Mouse (Mus musculus): ENCODE data around the gene Mgea5. TPM values are rescaled to one million over a fixed set of nuclear protein-coding genes. Genes with fewer than 3 reads are reported as not detected.

Mgea5 gene
- polyA plus RNA-seq, 1 experiment = 27.1 TPM

DNA sequence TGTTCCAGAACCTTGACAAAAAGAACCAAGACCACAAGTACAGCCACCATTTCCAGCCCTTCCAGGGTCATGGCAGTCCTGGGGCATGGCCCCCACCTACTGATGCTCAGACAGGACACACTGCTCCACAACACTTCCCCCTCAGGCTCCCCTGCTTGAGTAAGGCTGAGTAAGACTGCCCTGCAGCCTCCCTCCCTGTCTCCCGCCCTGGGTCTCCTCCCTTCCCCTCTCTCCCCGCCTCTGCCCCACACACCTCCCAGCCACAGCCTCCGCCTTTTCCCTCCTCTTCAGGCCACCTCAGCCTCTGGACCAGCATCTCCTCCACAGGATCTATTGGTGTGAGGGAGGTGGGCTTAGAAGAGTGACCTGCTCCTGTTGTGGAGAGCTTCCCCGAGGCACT, 19.8 kb upstream of the Mgea5 start:
- Histone ChIP-seq H3K4me3 (no peak overlapping the region), H3K79me2 (ENCODE audit: control insufficient read depth, insufficient read depth) (no peaks in the 10 kb centered on the region), H3ac (ENCODE audit: control insufficient read depth, insufficient read length) (no peak overlapping the region), H3K27me3 (ENCODE audit: control insufficient read depth, insufficient read depth, insufficient read length) (peaks cover 19% of the 10 kb centered on the region), H3K4me2 (ENCODE audit: low read depth) (no peak overlapping the region), H3K36me3 (ENCODE audit: control insufficient read depth, insufficient read depth) (no peaks in the 10 kb centered on the region)
- no peak for TF ChIP-seq MYOD1 (IDR thresholded peaks at IDR 0.05; ENCODE audit: control insufficient read depth in 1 of 3, insufficient read length in 2 of 3, low read depth in 2 of 3)
- no peak for TF ChIP-seq USF1 (IDR thresholded peaks at IDR 0.05; ENCODE audit: low read depth)
- TF ChIP-seq SRF (IDR thresholded peaks at IDR 0.05; ENCODE audit: control insufficient read depth, insufficient read length, low read depth) = no peak
- TF ChIP-seq TCF12 (IDR thresholded peaks at IDR 0.05; ENCODE audit: insufficient read depth, poor library complexity, severe bottlenecking) = no peak
- TF ChIP-seq TCF3 (IDR thresholded peaks at IDR 0.05; ENCODE audit: insufficient read length, low read depth) = no peak
- no peak for TF ChIP-seq POLR2A (IDR thresholded peaks at IDR 0.05; ENCODE audit: insufficient read length, low read depth)
- no peak for TF ChIP-seq MAX (IDR thresholded peaks at IDR 0.05; ENCODE audit: low read depth)

DNA sequence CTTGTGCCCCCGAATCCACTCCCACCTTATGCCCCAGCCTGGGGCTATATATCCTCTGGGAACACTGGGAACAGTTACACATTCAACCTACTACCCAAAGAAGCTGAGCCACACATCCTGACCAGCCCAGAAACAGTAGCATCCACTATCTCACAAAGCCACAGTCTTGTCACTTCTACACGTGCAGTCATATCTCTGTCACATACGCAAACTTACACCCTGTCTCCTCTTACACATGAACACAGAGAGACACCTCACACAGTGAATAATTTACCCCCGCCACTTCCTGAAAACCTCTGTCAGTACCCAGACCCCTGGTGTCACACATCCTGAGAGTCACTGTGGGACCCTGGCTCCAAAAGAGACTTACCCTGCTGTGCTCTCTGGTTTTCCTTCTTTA, 19.1 kb upstream of the Mgea5 start:
- no peak overlapping the region for H3ac ChIP-seq (ENCODE audit: control insufficient read depth, insufficient read length)

GRCm38 (mm10) chr19:45796879-45797278, 13.2 kb upstream of the Mgea5 start:
- no peak overlapping the region for H3K4me3 ChIP-seq
- no peak overlapping the region for H3ac ChIP-seq (ENCODE audit: control insufficient read depth, insufficient read length)
- H3K79me2 ChIP-seq (ENCODE audit: control insufficient read depth, insufficient read depth) = no peaks in the 10 kb centered on the region
- H3K27me3 ChIP-seq (ENCODE audit: control insufficient read depth, insufficient read depth, insufficient read length) = peaks cover 4% of the 10 kb centered on the region
- TF ChIP-seq SRF (IDR thresholded peaks at IDR 0.05; ENCODE audit: control insufficient read depth, insufficient read length, low read depth) (no peak), TCF12 (IDR thresholded peaks at IDR 0.05; ENCODE audit: insufficient read depth, poor library complexity, severe bottlenecking) (no peak), MYOG (IDR thresholded peaks at IDR 0.05; ENCODE audit: control insufficient read depth in 1 of 3, insufficient read depth in 1 of 3, insufficient read length in 2 of 3, low read depth in 2 of 3) (no peak), CEBPB (IDR thresholded peaks at IDR 0.05; ENCODE audit: insufficient read depth, poor library complexity, severe bottlenecking) (no peak), POLR2A (IDR thresholded peaks at IDR 0.05; ENCODE audit: insufficient read length, low read depth) (no peak), USF1 (IDR thresholded peaks at IDR 0.05; ENCODE audit: low read depth) (no peak), POLR2AphosphoS2 (IDR thresholded peaks at IDR 0.05; ENCODE audit: insufficient read length, low read depth) (no peak), MYOD1 (IDR thresholded peaks at IDR 0.05; ENCODE audit: control insufficient read depth in 1 of 3, insufficient read length in 2 of 3, low read depth in 2 of 3) (no peak), REST (IDR thresholded peaks at IDR 0.05; ENCODE audit: insufficient read depth, insufficient read length) (no peak), E2F4 (IDR thresholded peaks at IDR 0.05; ENCODE audit: insufficient read depth) (no peak), TCF3 (IDR thresholded peaks at IDR 0.05; ENCODE audit: insufficient read length, low read depth) (no peak), MAX (IDR thresholded peaks at IDR 0.05; ENCODE audit: low read depth) (no peak)
- H3K4me2 ChIP-seq (ENCODE audit: low read depth) = no peak overlapping the region
- H3K36me3 ChIP-seq (ENCODE audit: control insufficient read depth, insufficient read depth) = no peaks in the 10 kb centered on the region

More for the DNA sequence above, 19.1 kb upstream of the Mgea5 start:
- peaks cover 19% of the 10 kb centered on the region for H3K27me3 ChIP-seq (ENCODE audit: control insufficient read depth, insufficient read depth, insufficient read length)
- TF ChIP-seq MYOD1 (IDR thresholded peaks at IDR 0.05; ENCODE audit: control insufficient read depth in 1 of 3, insufficient read length in 2 of 3, low read depth in 2 of 3) = no peak
- no peak for TF ChIP-seq SRF (IDR thresholded peaks at IDR 0.05; ENCODE audit: control insufficient read depth, insufficient read length, low read depth)
- no peak for TF ChIP-seq USF1 (IDR thresholded peaks at IDR 0.05; ENCODE audit: low read depth)
- no peak for TF ChIP-seq MYOG (IDR thresholded peaks at IDR 0.05; ENCODE audit: control insufficient read depth in 1 of 3, insufficient read depth in 1 of 3, insufficient read length in 2 of 3, low read depth in 2 of 3)
- TF ChIP-seq POLR2AphosphoS2 (IDR thresholded peaks at IDR 0.05; ENCODE audit: insufficient read length, low read depth) = no peak
- no peak for TF ChIP-seq POLR2A (IDR thresholded peaks at IDR 0.05; ENCODE audit: insufficient read length, low read depth)
- TF ChIP-seq E2F4 (IDR thresholded peaks at IDR 0.05; ENCODE audit: insufficient read depth) = no peak
- no peak for TF ChIP-seq MAX (IDR thresholded peaks at IDR 0.05; ENCODE audit: low read depth)
- TF ChIP-seq TCF12 (IDR thresholded peaks at IDR 0.05; ENCODE audit: insufficient read depth, poor library complexity, severe bottlenecking) = no peak
- no peak for TF ChIP-seq REST (IDR thresholded peaks at IDR 0.05; ENCODE audit: insufficient read depth, insufficient read length)
- no peak for TF ChIP-seq CEBPB (IDR thresholded peaks at IDR 0.05; ENCODE audit: insufficient read depth, poor library complexity, severe bottlenecking)
- no peak for TF ChIP-seq TCF3 (IDR thresholded peaks at IDR 0.05; ENCODE audit: insufficient read length, low read depth)
- H3K36me3 ChIP-seq (ENCODE audit: control insufficient read depth, insufficient read depth) = no peaks in the 10 kb centered on the region
- no peak overlapping the region for H3K4me3 ChIP-seq
- H3K79me2 ChIP-seq (ENCODE audit: control insufficient read depth, insufficient read depth) = no peaks in the 10 kb centered on the region
- no peak overlapping the region for H3K4me2 ChIP-seq (ENCODE audit: low read depth)

DNA sequence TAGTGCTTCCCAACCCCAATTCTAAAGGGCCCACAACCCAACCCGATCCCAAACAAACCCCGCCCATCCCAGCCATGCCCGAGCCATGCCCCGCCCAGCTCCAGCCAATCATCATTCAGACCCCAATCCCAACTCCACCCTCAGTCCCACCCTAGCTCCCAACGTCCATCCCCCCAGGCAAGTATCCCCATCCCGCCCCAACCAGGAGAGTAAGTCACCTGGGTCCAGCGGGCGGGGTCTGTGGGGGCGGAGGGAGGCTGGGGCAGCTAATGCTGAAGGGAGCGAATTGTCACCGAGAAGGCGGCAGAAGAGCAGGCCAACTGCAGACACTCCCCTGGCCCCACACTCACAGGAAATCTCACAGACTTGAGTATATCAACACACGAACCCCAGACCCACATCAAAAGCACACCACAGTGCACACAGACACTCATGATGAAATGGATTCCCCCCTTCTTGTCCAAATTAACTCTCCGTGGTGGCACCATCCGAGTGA, 12.5 kb upstream of the Mgea5 start:
- Histone ChIP-seq H3K4me2 (ENCODE audit: low read depth) (no peak overlapping the region), H3ac (ENCODE audit: control insufficient read depth, insufficient read length) (no peak overlapping the region), H3K4me3 (no peak overlapping the region), H3K27me3 (ENCODE audit: control insufficient read depth, insufficient read depth, insufficient read length) (no peaks in the 10 kb centered on the region), H3K79me2 (ENCODE audit: control insufficient read depth, insufficient read depth) (no peaks in the 10 kb centered on the region), H3K36me3 (ENCODE audit: control insufficient read depth, insufficient read depth) (no peaks in the 10 kb centered on the region)
- no peak for TF ChIP-seq MYOD1 (IDR thresholded peaks at IDR 0.05; ENCODE audit: control insufficient read depth in 1 of 3, insufficient read length in 2 of 3, low read depth in 2 of 3)
- TF ChIP-seq CEBPB (IDR thresholded peaks at IDR 0.05; ENCODE audit: insufficient read depth, poor library complexity, severe bottlenecking) = no peak

GRCm38 (mm10) chr19:45795406-45795944, 11.8 kb upstream of the Mgea5 start:
- no peak overlapping the region for H3K4me3 ChIP-seq

More at GRCm38 (mm10) chr19:45795406-45795944, 11.8 kb upstream of the Mgea5 start:
- Histone ChIP-seq H3ac (ENCODE audit: control insufficient read depth, insufficient read length) (no peak overlapping the region), H3K79me2 (ENCODE audit: control insufficient read depth, insufficient read depth) (no peaks in the 10 kb centered on the region), H3K36me3 (ENCODE audit: control insufficient read depth, insufficient read depth) (no peaks in the 10 kb centered on the region), H3K4me2 (ENCODE audit: low read depth) (no peak overlapping the region), H3K27me3 (ENCODE audit: control insufficient read depth, insufficient read depth, insufficient read length) (no peaks in the 10 kb centered on the region)
- TF ChIP-seq TCF3 (IDR thresholded peaks at IDR 0.05; ENCODE audit: insufficient read length, low read depth) (no peak), MAX (IDR thresholded peaks at IDR 0.05; ENCODE audit: low read depth) (no peak), MYOG (IDR thresholded peaks at IDR 0.05; ENCODE audit: control insufficient read depth in 1 of 3, insufficient read depth in 1 of 3, insufficient read length in 2 of 3, low read depth in 2 of 3) (no peak), CEBPB (IDR thresholded peaks at IDR 0.05; ENCODE audit: insufficient read depth, poor library complexity, severe bottlenecking) (no peak), E2F4 (IDR thresholded peaks at IDR 0.05; ENCODE audit: insufficient read depth) (no peak), USF1 (IDR thresholded peaks at IDR 0.05; ENCODE audit: low read depth) (no peak), MYOD1 (IDR thresholded peaks at IDR 0.05; ENCODE audit: control insufficient read depth in 1 of 3, insufficient read length in 2 of 3, low read depth in 2 of 3) (no peak), TCF12 (IDR thresholded peaks at IDR 0.05; ENCODE audit: insufficient read depth, poor library complexity, severe bottlenecking) (no peak), SRF (IDR thresholded peaks at IDR 0.05; ENCODE audit: control insufficient read depth, insufficient read length, low read depth) (no peak), REST (IDR thresholded peaks at IDR 0.05; ENCODE audit: insufficient read depth, insufficient read length) (no peak)
